Mouse (Mus musculus) embryonic facial prominence, embryonic 13.5 days (tissue): Measurements from ENCODE around the gene Atp13a1. TPM values are rescaled to one million over a fixed set of nuclear protein-coding genes. Genes with fewer than 3 reads are reported as not detected.

Experiments used
- ATAC-seq: fragments of 200-750 bp; cut with Nextera tagmentation; 2 replicates; pipeline ENCODE4 v1.8.0; 2017; ENCODE audit warnings: low read depth; ENCODE audit not compliant: insufficient number of reproducible peaks, insufficient read depth, low FRiP score, low TSS enrichment
- H3K27ac ChIP-seq: fragments of 300-500 bp; sonication (generic); 2 replicates; pipeline ENCODE4 v1.5.1; 2015; ENCODE audit warnings: moderate library complexity, mild to moderate bottlenecking, inconsistent platforms
- H3K27me3 ChIP-seq: fragments of 300-500 bp; sonication (generic); 2 replicates; pipeline ENCODE4 v1.6.1; 2015; ENCODE audit warnings: mild to moderate bottlenecking, inconsistent platforms
- H3K36me3 ChIP-seq: fragments of 300-500 bp; sonication (generic); 2 replicates; pipeline ENCODE4 v1.6.1; 2015; ENCODE audit warnings: mild to moderate bottlenecking, inconsistent platforms
- H3K4me1 ChIP-seq: fragments of 300-500 bp; sonication (generic); 2 replicates; pipeline ENCODE4 v1.6.1; 2015; ENCODE audit warnings: inconsistent platforms
- H3K4me2 ChIP-seq: fragments of 300-500 bp; sonication (generic); 2 replicates; pipeline ENCODE4 v1.6.1; 2015; ENCODE audit warnings: moderate library complexity, mild to moderate bottlenecking, inconsistent platforms
- H3K4me3 ChIP-seq: fragments of 300-500 bp; sonication (generic); 2 replicates; pipeline ENCODE4 v1.5.1; 2015; ENCODE audit warnings: mild to moderate bottlenecking, inconsistent platforms
- H3K9ac ChIP-seq: fragments of 300-500 bp; sonication (generic); 2 replicates; pipeline ENCODE4 v1.6.1; 2015; ENCODE audit warnings: mild to moderate bottlenecking, inconsistent platforms
- H3K9me3 ChIP-seq: fragments of 300-500 bp; sonication (generic); 2 replicates; pipeline ENCODE4 v1.6.1; 2016; ENCODE audit warnings: inconsistent platforms
- WGBS: fragments of 180-500 bp; shearing (Covaris S2); methylation state at CpG from one replicate; pipeline ENCODE4 v1.1.7; 2015; ENCODE audit warnings: mixed read lengths; 5-methylcytosine and 5-hydroxymethylcytosine counted together
- polyA plus RNA-seq: library from polyadenylated mRNA; unstranded; fragments of >200 nt; fragmentation: Nextera tagmentation; extraction: Ambion mirVana; gene quantifications from 2 replicates; pipeline ENCODE4 v1.2.1, GENCODE M21; 2015

Atp13a1 gene
- polyA plus RNA-seq, 1 experiment from 2014 or later = 48.1 TPM

GRCm38 (mm10) chr8:69789105-69789504 is 1.9 kb upstream of the Atp13a1 start:
- Histone ChIP-seq H3K9me3 (no peaks in the 10 kb centered on the region), H3K27me3 (no peaks in the 10 kb centered on the region), H3K9ac (no peak overlapping the region), H3K4me3 (no peak overlapping the region), H3K4me2 (no peak overlapping the region), H3K4me1 (peaks cover 23% of the 10 kb centered on the region), H3K27ac (no peak overlapping the region), H3K36me3 (peaks cover 14% of the 10 kb centered on the region)
- ATAC-seq = no peak
- 86% methylated on average over 5 of the region's 5 CpGs for WGBS

DNA sequence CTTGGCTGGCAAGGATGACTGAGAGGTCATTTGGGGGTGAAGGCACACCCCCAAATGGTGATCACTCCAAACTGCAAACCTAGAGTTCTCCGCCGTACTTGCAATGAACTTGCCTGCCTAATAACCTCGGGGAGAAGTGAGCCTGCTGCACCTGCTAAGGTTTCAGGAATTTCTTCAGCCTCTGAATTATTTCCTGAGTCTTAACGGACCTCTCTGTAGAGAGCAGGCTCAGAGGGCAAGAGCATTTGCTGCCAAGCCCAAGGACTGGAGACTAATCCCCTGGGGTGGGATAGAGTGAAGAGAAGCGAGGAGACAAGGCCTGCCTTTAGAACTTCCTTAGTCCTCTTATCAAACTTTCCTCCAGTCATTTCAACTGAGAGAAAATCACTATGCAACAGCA is 1.2 kb upstream of the Atp13a1 start:
- H3K4me1 ChIP-seq = peaks cover 23% of the 10 kb centered on the region
- no peak overlapping the region for H3K4me3 ChIP-seq
- WGBS = 70% methylated on average over 5 of the region's 5 CpGs
- no peak overlapping the region for H3K27ac ChIP-seq
- no peak for ATAC-seq
- no peak overlapping the region for H3K9ac ChIP-seq
- no peaks in the 10 kb centered on the region for H3K27me3 ChIP-seq
- H3K4me2 ChIP-seq = peak overlapping the region; percentile 67
- H3K36me3 ChIP-seq = peaks cover 20% of the 10 kb centered on the region
- H3K9me3 ChIP-seq = no peaks in the 10 kb centered on the region

- 24% methylated on average over 11 of the region's 11 CpGs for whole genome bisulfite sequencing
- no peak for ATAC-seq
- peaks cover 23% of the 10 kb centered on the region for H3K4me1 ChIP-seq
- peak overlapping the region; percentile 100 for H3K4me3 ChIP-seq
- peak overlapping the region; percentile 97 for H3K9ac ChIP-seq
- peak overlapping the region; percentile 67 for H3K4me2 ChIP-seq
- H3K27ac ChIP-seq = peak overlapping the region; percentile 87
- no peaks in the 10 kb centered on the region for H3K27me3 ChIP-seq
- H3K36me3 ChIP-seq = peaks cover 27% of the 10 kb centered on the region
- H3K9me3 ChIP-seq = no peaks in the 10 kb centered on the region
These were observed 599 bp upstream of the Atp13a1 start for GRCm38 (mm10) chr8:69790364-69790763.

DNA sequence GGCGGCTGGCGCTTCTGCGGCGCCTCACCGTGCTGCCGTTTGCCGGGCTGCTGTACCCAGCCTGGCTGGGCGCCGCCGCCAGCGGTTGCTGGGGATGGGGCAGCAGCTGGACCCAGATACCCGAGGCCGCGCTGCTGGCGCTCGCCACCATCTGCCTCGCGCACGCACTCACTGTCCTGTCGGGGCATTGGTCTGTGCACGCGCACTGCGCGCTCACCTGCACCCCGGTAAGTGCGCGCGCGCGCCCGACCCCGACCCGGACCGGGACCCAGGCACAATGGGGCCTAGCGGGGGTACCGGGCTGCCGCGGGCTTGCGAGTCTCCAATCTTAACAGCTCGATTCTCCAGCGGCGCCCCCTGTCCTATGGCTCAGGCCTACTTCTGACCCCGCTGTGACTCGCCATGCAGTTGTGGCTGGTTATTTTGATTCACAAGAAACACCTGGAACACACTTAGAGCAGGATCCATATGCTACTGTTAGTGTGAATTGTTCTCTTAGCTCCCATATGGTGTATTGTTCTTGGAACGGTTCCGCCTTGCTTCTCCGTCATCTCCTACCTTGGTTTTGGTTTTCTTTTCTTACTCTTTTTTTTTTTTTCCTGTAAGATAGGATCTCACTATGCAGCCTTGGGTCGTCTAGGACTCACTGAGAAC is 579 bp downstream of the Atp13a1 start:
- under 1% methylated on average over 48 of the region's 48 CpGs for WGBS
- no peaks in the 10 kb centered on the region for H3K9me3 ChIP-seq
- H3K36me3 ChIP-seq = peaks cover 39% of the 10 kb centered on the region
- peak overlapping the region; percentile 67 for H3K4me2 ChIP-seq
- H3K27me3 ChIP-seq = no peaks in the 10 kb centered on the region
- H3K4me3 ChIP-seq = peak overlapping the region; percentile 100
- peak; percentile 45; the same call in 1 of the 2 replicates for ATAC-seq
- peaks cover 23% of the 10 kb centered on the region for H3K4me1 ChIP-seq
- peak overlapping the region; percentile 97 for H3K9ac ChIP-seq
- H3K27ac ChIP-seq = peak overlapping the region; percentile 87

- ATAC-seq = no peak
- Histone ChIP-seq H3K9me3 (no peaks in the 10 kb centered on the region), H3K4me3 (no peak overlapping the region), H3K9ac (no peak overlapping the region), H3K27ac (no peak overlapping the region), H3K27me3 (no peaks in the 10 kb centered on the region), H3K4me1 (peaks cover 23% of the 10 kb centered on the region), H3K36me3 (peaks cover 60% of the 10 kb centered on the region), H3K4me2 (no peak overlapping the region)
- 92% methylated on average over 4 of the region's 4 CpGs for WGBS
These were observed 2.7 kb downstream of the Atp13a1 start for GRCm38 (mm10) chr8:69793666-69794065.

DNA sequence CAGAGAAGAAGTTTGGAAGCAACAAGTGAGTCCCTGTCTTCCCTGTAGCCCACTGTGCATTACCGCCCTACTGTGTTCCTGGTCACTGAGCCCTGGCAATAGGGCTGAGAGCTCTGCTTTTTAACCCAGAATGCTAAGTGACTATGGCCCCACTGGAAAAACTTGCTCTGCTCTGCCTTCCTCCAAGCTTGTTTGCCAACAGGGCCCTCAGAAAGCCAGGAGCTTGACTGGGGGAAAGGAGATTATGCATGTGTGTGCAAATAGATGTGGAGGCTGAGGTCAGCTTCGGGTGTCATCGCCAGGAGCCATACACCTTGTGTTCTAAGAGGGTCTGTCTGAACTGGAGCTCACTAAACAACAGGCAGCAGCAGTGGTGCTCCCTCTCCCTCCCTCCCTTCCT is 3.1 kb downstream of the Atp13a1 start:
- no peak for ATAC-seq
- Histone ChIP-seq H3K9ac (no peak overlapping the region), H3K27ac (no peak overlapping the region), H3K4me2 (no peak overlapping the region), H3K27me3 (no peaks in the 10 kb centered on the region), H3K4me3 (no peak overlapping the region), H3K9me3 (no peaks in the 10 kb centered on the region), H3K4me1 (peaks cover 23% of the 10 kb centered on the region), H3K36me3 (peaks cover 64% of the 10 kb centered on the region)
- WGBS = 93% methylated on average over 3 of the region's 3 CpGs

DNA sequence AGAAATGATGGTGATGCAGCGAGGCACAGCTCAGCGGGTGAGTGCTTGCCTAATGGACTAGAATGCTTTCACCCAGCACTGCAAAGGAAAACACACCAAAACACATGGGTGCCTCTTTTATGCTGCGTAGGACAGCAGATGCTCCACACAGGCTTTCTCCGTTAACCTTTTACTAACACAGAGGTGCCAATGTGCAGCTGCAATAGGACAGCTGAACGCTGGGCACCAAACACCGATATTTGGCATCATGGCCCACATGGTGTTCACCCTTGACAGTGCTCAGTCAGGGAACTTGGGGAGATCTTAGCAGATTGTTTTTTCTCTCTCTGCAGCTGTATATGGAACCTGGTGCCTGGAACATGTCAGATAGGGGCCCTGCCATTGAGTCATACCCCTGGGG is 3.9 kb downstream of the Atp13a1 start:
- Histone ChIP-seq H3K27me3 (no peaks in the 10 kb centered on the region), H3K9ac (no peak overlapping the region), H3K36me3 (peaks cover 72% of the 10 kb centered on the region), H3K4me2 (no peak overlapping the region), H3K4me3 (no peak overlapping the region), H3K9me3 (no peaks in the 10 kb centered on the region), H3K27ac (no peak overlapping the region), H3K4me1 (peaks cover 20% of the 10 kb centered on the region)
- 94% methylated on average over 6 of the region's 6 CpGs for WGBS
- no peak for ATAC-seq

DNA sequence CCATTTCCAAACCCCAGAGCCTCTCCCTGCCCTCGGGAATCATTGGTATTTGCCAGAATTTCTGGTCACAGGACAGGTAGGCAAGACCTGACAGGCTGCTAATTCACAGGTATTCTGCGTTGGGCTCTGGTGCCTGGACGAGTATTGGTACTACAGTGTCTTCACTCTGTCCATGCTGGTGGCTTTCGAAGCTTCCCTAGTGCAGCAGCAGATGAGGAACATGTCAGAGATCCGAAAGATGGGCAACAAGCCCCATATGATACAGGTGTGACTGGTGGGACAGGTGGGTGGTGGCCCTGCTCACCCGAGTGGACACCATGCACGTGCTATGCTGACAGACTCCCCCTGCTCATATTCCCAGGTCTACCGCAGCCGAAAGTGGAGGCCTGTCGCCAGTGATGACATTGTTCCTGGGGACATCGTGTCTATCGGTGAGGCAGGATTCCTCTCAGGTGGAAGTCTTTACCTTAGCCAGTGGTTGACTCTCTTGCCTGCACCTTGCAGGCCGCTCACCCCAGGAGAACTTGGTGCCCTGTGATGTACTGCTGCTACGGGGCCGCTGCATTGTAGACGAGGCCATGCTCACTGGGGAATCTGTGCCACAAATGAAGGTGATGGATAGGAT is 5.9 kb downstream of the Atp13a1 start:
- no peak for ATAC-seq
- Histone ChIP-seq H3K4me1 (peaks cover 15% of the 10 kb centered on the region), H3K9me3 (no peaks in the 10 kb centered on the region), H3K36me3 (peaks cover 89% of the 10 kb centered on the region), H3K4me2 (no peak overlapping the region), H3K27ac (no peak overlapping the region), H3K27me3 (no peaks in the 10 kb centered on the region), H3K9ac (no peak overlapping the region), H3K4me3 (no peak overlapping the region)
- WGBS = 89% methylated on average over 16 of the region's 16 CpGs

DNA sequence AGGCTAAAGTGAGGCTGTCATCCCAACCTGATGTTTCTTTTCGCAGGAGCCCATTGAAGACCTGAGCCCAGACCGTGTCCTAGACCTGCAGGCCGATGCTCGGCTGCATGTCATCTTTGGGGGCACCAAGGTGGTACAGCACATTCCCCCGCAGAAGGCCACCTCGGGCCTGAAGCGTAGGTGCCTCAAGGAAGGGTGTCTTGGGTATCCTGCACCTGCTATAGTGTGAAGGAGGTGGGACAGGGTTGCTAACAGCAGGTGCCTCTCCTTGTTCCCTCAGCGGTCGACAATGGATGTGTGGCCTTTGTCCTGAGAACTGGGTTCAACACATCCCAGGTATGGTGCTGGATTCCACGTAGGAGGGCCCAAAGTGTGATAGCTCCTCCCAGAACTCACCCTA is 6.7 kb downstream of the Atp13a1 start:
- H3K9me3 ChIP-seq = no peaks in the 10 kb centered on the region
- no peak overlapping the region for H3K4me3 ChIP-seq
- H3K36me3 ChIP-seq = peaks cover 97% of the 10 kb centered on the region
- no peak overlapping the region for H3K9ac ChIP-seq
- H3K4me1 ChIP-seq = peaks cover 6% of the 10 kb centered on the region
- no peak for ATAC-seq
- H3K4me2 ChIP-seq = no peak overlapping the region
- no peaks in the 10 kb centered on the region for H3K27me3 ChIP-seq
- WGBS = 94% methylated on average over 10 of the region's 10 CpGs
- no peak overlapping the region for H3K27ac ChIP-seq

- H3K27ac ChIP-seq = no peak overlapping the region
- no peak for ATAC-seq
- WGBS = 94% methylated on average over 8 of the region's 8 CpGs
- H3K36me3 ChIP-seq = peaks cover 97% of the 10 kb centered on the region
- no peak overlapping the region for H3K4me2 ChIP-seq
- H3K9me3 ChIP-seq = no peaks in the 10 kb centered on the region
- no peaks in the 10 kb centered on the region for H3K4me1 ChIP-seq
- H3K27me3 ChIP-seq = no peaks in the 10 kb centered on the region
- H3K9ac ChIP-seq = no peak overlapping the region
- no peak overlapping the region for H3K4me3 ChIP-seq
These were observed 8.3 kb downstream of the Atp13a1 start for GRCm38 (mm10) chr8:69799261-69799660.

DNA sequence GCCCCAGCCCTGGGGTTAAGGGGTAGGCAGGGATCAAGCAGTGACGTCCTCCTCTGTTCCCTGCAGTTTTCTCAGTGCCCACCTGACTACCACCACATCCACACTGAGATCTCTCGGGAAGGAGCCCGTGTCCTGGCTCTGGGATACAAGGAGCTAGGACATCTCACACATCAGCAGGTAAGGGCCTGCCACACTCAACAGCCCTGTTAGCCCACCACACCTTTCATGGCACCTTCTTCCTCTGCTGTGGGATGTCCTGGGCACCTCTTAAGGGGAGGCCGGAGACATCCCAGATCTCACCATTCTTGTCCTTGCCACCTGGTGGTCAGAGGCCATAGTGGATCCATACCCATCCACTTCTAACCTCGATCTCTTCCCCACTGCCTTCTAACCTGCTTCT is 9.0 kb downstream of the Atp13a1 start:
- H3K4me3 ChIP-seq = no peak overlapping the region
- no peak overlapping the region for H3K4me2 ChIP-seq
- H3K9me3 ChIP-seq = no peaks in the 10 kb centered on the region
- no peak for ATAC-seq
- peaks cover 96% of the 10 kb centered on the region for H3K36me3 ChIP-seq
- H3K27me3 ChIP-seq = no peaks in the 10 kb centered on the region
- no peak overlapping the region for H3K27ac ChIP-seq
- no peak overlapping the region for H3K9ac ChIP-seq
- 89% methylated on average over 5 of the region's 5 CpGs for WGBS
- H3K4me1 ChIP-seq = no peaks in the 10 kb centered on the region

DNA sequence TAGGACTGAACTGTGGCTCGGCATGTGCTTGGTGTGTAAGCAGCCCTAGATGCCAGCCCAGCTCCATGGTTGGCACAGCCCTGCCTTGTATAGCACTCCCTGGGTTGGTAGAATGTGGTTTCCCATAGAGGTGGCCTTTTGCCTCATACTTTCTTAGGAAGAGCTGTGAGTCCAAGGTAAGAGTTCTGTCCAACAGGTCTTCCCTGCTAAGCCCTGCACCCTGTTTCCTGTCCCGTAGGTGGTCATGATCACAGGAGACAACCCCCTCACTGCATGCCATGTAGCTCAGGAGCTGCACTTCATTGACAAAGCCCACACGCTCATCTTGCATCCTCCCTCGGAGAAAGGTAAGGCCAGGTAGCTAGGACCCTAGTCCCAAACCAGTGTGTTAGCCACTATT is 10.8 kb downstream of the Atp13a1 start:
- peaks cover 96% of the 10 kb centered on the region for H3K36me3 ChIP-seq
- H3K9ac ChIP-seq = no peak overlapping the region
- ATAC-seq = no peak
- H3K9me3 ChIP-seq = no peaks in the 10 kb centered on the region
- H3K27ac ChIP-seq = no peak overlapping the region
- WGBS = 97% methylated on average over 4 of the region's 4 CpGs
- H3K4me1 ChIP-seq = no peaks in the 10 kb centered on the region
- H3K4me3 ChIP-seq = no peak overlapping the region
- H3K4me2 ChIP-seq = no peak overlapping the region
- H3K27me3 ChIP-seq = no peaks in the 10 kb centered on the region
